In genomic region chr1:171222238-171223155, GRCm38 (mm10) we compare ENCODE assay signal across 8 mouse cellular contexts. TPM values are rescaled to one million over a fixed set of nuclear protein-coding genes. Genes with fewer than 3 reads are reported as not detected.
A peak's percentile ranks its signal among the peaks of the same experiment; 100 is the strongest.
DNase-seq lines count a peak whose midpoint lies in the region; ATAC-seq lines count a peak whose summit lies in the region.

Gene Tomm40l, minus strand, starts transcription at chr1:171222514.

- H3K27ac ChIP-seq in heart, embryonic 10.5 days = peak within 1 kb of the TSS; percentile 91
- H3K27ac ChIP-seq in kidney, embryonic 15.5 days = peak within 1 kb of the TSS; percentile 95

- H3K4me3 ChIP-seq in heart, embryonic 10.5 days = peak within 1 kb of the TSS; percentile 77
- peak within 1 kb of the TSS; percentile 74 for H3K4me3 ChIP-seq in kidney, embryonic 15.5 days (replicated peaks)

- peak within 1 kb of the TSS; percentile 59 for H3K9ac ChIP-seq in kidney, embryonic 15.5 days

- peaks cover 16% of the 10 kb centered on the region for H3K4me1 ChIP-seq in heart, embryonic 10.5 days
- peaks cover 20% of the 10 kb centered on the region for H3K4me1 ChIP-seq in kidney, embryonic 15.5 days

- peaks cover 28% of the 10 kb centered on the region for H3K36me3 ChIP-seq in heart, embryonic 10.5 days
- peaks cover 27% of the 10 kb centered on the region for H3K36me3 ChIP-seq in kidney, embryonic 15.5 days

- no peaks in the 10 kb centered on the region for H3K27me3 ChIP-seq in heart, embryonic 10.5 days (ENCODE audit: insufficient read depth, poor library complexity, severe bottlenecking)
- H3K27me3 ChIP-seq in kidney, embryonic 15.5 days = no peaks in the 10 kb centered on the region

- DNase-seq in B cell, adult 2 months = peak; percentile 87 to 92
- DNase-seq in brain, adult 2 months (ENCODE audit: low read depth, low spot score) = peak; percentile 100
- DNase-seq in heart, embryonic 10.5 days (ENCODE audit: low spot score) = peak; percentile 99
- peak; percentile 93 for DNase-seq in liver
- DNase-seq in spleen, postnatal 4 days (ENCODE audit: low spot score in 2 of 2) = peak; percentile 87

- ATAC-seq in erythroblast, adult 5-6 weeks (replicated peaks; ENCODE audit: low FRiP score, poor library complexity, severe bottlenecking) = peak; percentile 94
- ATAC-seq in kidney, embryonic 15.5 days (replicated peaks; ENCODE audit: low FRiP score) = peak; percentile 98
- peak; percentile 93 for ATAC-seq in monocyte, adult 5-6 weeks (replicated peaks; ENCODE audit: insufficient number of reproducible peaks, low FRiP score, low TSS enrichment, poor library complexity, severe bottlenecking)

- no peaks in the 10 kb centered on the region for H3K9me3 ChIP-seq in heart, embryonic 10.5 days
- H3K9me3 ChIP-seq in kidney, embryonic 15.5 days (replicated peaks) = no peaks in the 10 kb centered on the region

- 2% methylated on average over 28 of the region's 28 CpGs for whole genome bisulfite sequencing in heart, embryonic 10.5 days
- 1% methylated on average over 28 of the region's 28 CpGs for WGBS in kidney, embryonic 15.5 days

- H3K4me2 ChIP-seq in kidney, embryonic 15.5 days = peak within 1 kb of the TSS; percentile 73

RNA-seq across cellular contexts. Expression of gene Tomm40l, which starts in this region (rescaled TPM):
- total RNA-seq in erythroblast, adult 5-6 weeks (2015; ENCODE audit: low replicate concordance) = 4.0 and 4.2 TPM in 2 replicates
- 2.2 and 2.6 TPM in 2 replicates for total RNA-seq in erythroblast, adult 5-6 weeks (2017; ENCODE audit: low replicate concordance)
- 41.8 and 53.7 TPM in 2 replicates for polyA plus RNA-seq in heart, embryonic 10.5 days (2016; fragmentation: Nextera tagmentation; extraction: Ambion mirVana)
- polyA plus RNA-seq in kidney, embryonic 15.5 days (2015; fragmentation: Nextera tagmentation; extraction: Ambion mirVana) = 35.1 and 35.4 TPM in 2 replicates
- total RNA-seq in monocyte, adult 5-6 weeks (2017) = 5.0 to 10.2 TPM (median 9.3 TPM) in 3 replicates

Comparison
In these comparisons a context has a peak if more than half of its experiments do, and no peak if none do; other contexts are left out.
1. Peak in every context shown above with its lines: DNase-seq, ATAC-seq, H3K4me3 ChIP-seq and H3K27ac ChIP-seq.